Mouse (Mus musculus): ENCODE measurements at regions not wholly inside any gene's neighbourhood (a gene's known extent, or its start where the extent isn't known, plus 50 kb on each side); places are given as distances from the start of the nearest gene placed in this dataset.

- ATAC-seq (replicated peaks; ENCODE audit: low FRiP score) = peak; percentile 43; the same call in 1 of the 2 replicates
- no peaks in the 10 kb centered on the region for H3K27me3 ChIP-seq (replicated peaks; ENCODE audit: control insufficient read depth, insufficient read depth, low read length)
- DNase-seq (ENCODE audit: low spot score) = no peak
- H3K9me3 ChIP-seq (ENCODE audit: control insufficient read depth, low read length) = no peaks in the 10 kb centered on the region
- no peak overlapping the region for H3K4me2 ChIP-seq
- no peaks in the 10 kb centered on the region for H3K4me1 ChIP-seq (replicated peaks; ENCODE audit: control insufficient read depth, insufficient read depth, low read length)
- WGBS = 57% methylated on average over 2 of the region's 2 CpGs
- no peaks in the 10 kb centered on the region for H3K36me3 ChIP-seq (ENCODE audit: control insufficient read depth, insufficient read depth, low read length)
- no peak overlapping the region for H3K9ac ChIP-seq (ENCODE audit: low read depth, low read length)
- no peak overlapping the region for H3K4me3 ChIP-seq (ENCODE audit: low read depth, low read length)
- no peak overlapping the region for H3K27ac ChIP-seq (ENCODE audit: low read depth, low read length)
Measured at GRCm38 (mm10) chr2:107231680-107232079, 58.8 kb upstream of the Kcna4 start.

- Histone ChIP-seq H3K36me3 (ENCODE audit: control insufficient read depth, insufficient read depth, low read length) (no peaks in the 10 kb centered on the region), H3K4me3 (ENCODE audit: low read depth, low read length) (no peak overlapping the region), H3K4me1 (replicated peaks; ENCODE audit: control insufficient read depth, insufficient read depth, low read length) (no peaks in the 10 kb centered on the region), H3K27me3 (replicated peaks; ENCODE audit: control insufficient read depth, insufficient read depth, low read length) (no peaks in the 10 kb centered on the region), H3K4me2 (no peak overlapping the region), H3K27ac (ENCODE audit: low read depth, low read length) (no peak overlapping the region), H3K9ac (ENCODE audit: low read depth, low read length) (no peak overlapping the region), H3K9me3 (ENCODE audit: control insufficient read depth, low read length) (no peaks in the 10 kb centered on the region)
- no peak for ATAC-seq (replicated peaks; ENCODE audit: low FRiP score)
- 79% methylated on average over 2 of the region's 2 CpGs for WGBS
- no peak for DNase-seq (ENCODE audit: low spot score)
Measured at GRCm38 (mm10) chr2:107232885-107233284, 57.6 kb upstream of the Kcna4 start.
